13 mouse cellular contexts compared by ENCODE assay signal in the genomic region with DNA sequence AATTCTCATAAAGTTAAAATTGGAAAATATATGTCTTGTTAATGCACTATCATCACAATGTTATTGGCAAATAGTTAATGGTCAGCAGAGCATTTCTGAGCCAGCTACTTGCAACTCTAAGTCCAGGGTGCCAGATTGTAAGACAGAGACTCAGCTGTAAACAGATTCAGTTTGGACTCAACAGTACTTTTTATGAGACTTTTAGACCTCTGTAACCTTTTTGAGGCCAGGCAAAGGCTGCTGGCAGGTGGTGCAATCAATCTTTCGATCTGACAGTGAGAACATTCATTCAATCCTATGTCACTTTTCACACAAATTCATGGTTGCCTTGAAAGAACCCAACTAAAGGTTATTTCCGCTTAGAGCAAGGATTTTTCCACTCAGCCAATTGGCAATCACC. TPM values are rescaled to one million over a fixed set of nuclear protein-coding genes. Genes with fewer than 3 reads are reported as not detected.
"Had no signal": no experiment of that assay in that cellular context is flagged by ENCODE, and none has a peak within 500 bp of the region (broad histone marks: within the 10 kb centered on the region; RNA-seq: fewer than 3 reads in every experiment).

No protein-coding gene starts in this region.

- DNase-seq: lung, adult 2 months; lung, postnatal 14 days; lung, postnatal 36 days; right cerebral cortex, postnatal 25 days; right cerebral cortex, postnatal 4 days; spleen, adult 18-20 months; thymus, adult 18-20 months; thymus, postnatal 14 days; thymus, postnatal 36 days had no signal

- ATAC-seq: lung, postnatal 0 days; midbrain, embryonic 13.5 days; midbrain, embryonic 15.5 days had no signal

RNA-seq across cellular contexts. Expression of a gene that starts 35.8 kb away (rescaled TPM):
- polyA plus RNA-seq: macrophage had no signal
